ENCODE assay signal across 22 mouse cellular contexts in genomic region chr4:63939428-63939827, GRCm38 (mm10).
DNase-seq lines count a peak whose midpoint lies in the region; ATAC-seq lines count a peak whose summit lies in the region.
"Had no signal": no experiment of that assay in that cellular context is flagged by ENCODE, and none has a peak within 500 bp of the region (broad histone marks: within the 10 kb centered on the region; RNA-seq: fewer than 3 reads in every experiment).

No protein-coding gene starts in this region.

- no peaks in the 10 kb centered on the region for H3K9me3 ChIP-seq in forebrain, embryonic 12.5 days
- H3K9me3 ChIP-seq in midbrain, embryonic 13.5 days: no peaks in the 10 kb centered on the region
- H3K9me3 ChIP-seq: embryonic facial prominence, embryonic 10.5 days; embryonic facial prominence, embryonic 12.5 days had no signal

- 77% methylated on average over 3 of the region's 3 CpGs for WGBS in forebrain, embryonic 12.5 days
- 78% methylated on average over 3 of the region's 3 CpGs for WGBS in midbrain, embryonic 13.5 days

- ATAC-seq in CD4-positive, CD25-positive, alpha-beta regulatory T cell, adult 4 months: peak; percentile 60
- peak; percentile 56 for ATAC-seq in activated CD4-positive, CD25-positive, alpha-beta regulatory T cell, adult 4 months
- ATAC-seq in inflammation-experienced regulatory T-cells, adult 6 months: peak; percentile 56
- ATAC-seq in forebrain, embryonic 12.5 days (ENCODE audit: low FRiP score): no peak
- ATAC-seq in midbrain, embryonic 13.5 days: no peak
- ATAC-seq: forebrain, embryonic 14.5 days; forebrain, embryonic 16.5 days; Patski had no signal

- no peak overlapping the region for H3K4me3 ChIP-seq in forebrain, embryonic 12.5 days (replicated peaks)
- H3K4me3 ChIP-seq in midbrain, embryonic 13.5 days (replicated peaks): no peak overlapping the region
- H3K4me3 ChIP-seq: embryonic facial prominence, embryonic 10.5 days; embryonic facial prominence, embryonic 12.5 days had no signal

- H3K4me2 ChIP-seq in forebrain, embryonic 12.5 days: no peak overlapping the region
- no peak overlapping the region for H3K4me2 ChIP-seq in midbrain, embryonic 13.5 days (replicated peaks)
- H3K4me2 ChIP-seq: embryonic facial prominence, embryonic 12.5 days had no signal

- no peaks in the 10 kb centered on the region for H3K4me1 ChIP-seq in forebrain, embryonic 12.5 days
- H3K4me1 ChIP-seq in midbrain, embryonic 13.5 days (replicated peaks): no peaks in the 10 kb centered on the region
- H3K4me1 ChIP-seq: embryonic facial prominence, embryonic 10.5 days; embryonic facial prominence, embryonic 12.5 days had no signal

- no peak overlapping the region for H3K9ac ChIP-seq in forebrain, embryonic 12.5 days
- no peak overlapping the region for H3K9ac ChIP-seq in midbrain, embryonic 13.5 days (replicated peaks)
- H3K9ac ChIP-seq: embryonic facial prominence, embryonic 12.5 days had no signal

- no peaks in the 10 kb centered on the region for H3K27me3 ChIP-seq in forebrain, embryonic 12.5 days
- no peaks in the 10 kb centered on the region for H3K27me3 ChIP-seq in midbrain, embryonic 13.5 days
- H3K27me3 ChIP-seq: embryonic facial prominence, embryonic 12.5 days; Patski had no signal

- no peak overlapping the region for H3K27ac ChIP-seq in forebrain, embryonic 12.5 days
- H3K27ac ChIP-seq in midbrain, embryonic 13.5 days: no peak overlapping the region
- H3K27ac ChIP-seq: embryonic facial prominence, embryonic 10.5 days; embryonic facial prominence, embryonic 12.5 days had no signal

- peak; percentile 74 for DNase-seq in CD4-positive helper T cell, adult 2 months (ENCODE audit: low read depth, low spot score)
- no peak for DNase-seq in gastrocnemius, postnatal 10 days
- DNase-seq: adrenal gland, adult 2 months; adrenal gland, postnatal 10 days; adrenal gland, postnatal 25 days; B cell, adult 2 months; cerebellum, adult 11 months; cerebellum, adult 2 months; cerebellum, adult 9-10 months; cerebellum, postnatal 10 days; cerebellum, postnatal 25 days had no signal

- H3K36me3 ChIP-seq in forebrain, embryonic 12.5 days (replicated peaks): no peaks in the 10 kb centered on the region
- no peaks in the 10 kb centered on the region for H3K36me3 ChIP-seq in midbrain, embryonic 13.5 days
- H3K36me3 ChIP-seq: embryonic facial prominence, embryonic 10.5 days; embryonic facial prominence, embryonic 12.5 days; G1E had no signal

Comparison
In these comparisons a context has a peak if more than half of its experiments do, and no peak if none do; other contexts are left out.
1. ATAC-seq: peak in CD4-positive, CD25-positive, alpha-beta regulatory T cell, adult 4 months (single experiment), activated CD4-positive, CD25-positive, alpha-beta regulatory T cell, adult 4 months (single experiment) and inflammation-experienced regulatory T-cells, adult 6 months (single experiment); none in forebrain, embryonic 12.5 days (single experiment) and midbrain, embryonic 13.5 days (single experiment).